Mouse (Mus musculus) forebrain, postnatal 0 days (tissue): ENCODE measurements around the gene Plpp7. TPM values are rescaled to one million over a fixed set of nuclear protein-coding genes. Genes with fewer than 3 reads are reported as not detected.

Experiments
- ATAC-seq: fragments of 200-750 bp; cut with Nextera tagmentation; 2 replicates; pipeline ENCODE4 v1.8.0; 2017; ENCODE audit warnings: mild to moderate bottlenecking, moderate library complexity
- DNase-seq: peaks from one replicate; pipeline ENCODE4 v3.0.0-alpha.2; 2015
- H3K27ac ChIP-seq: fragments of 300-500 bp; sonication (generic); 2 replicates; pipeline ENCODE4 v1.5.1; 2014; ENCODE audit warnings: low read depth, mild to moderate bottlenecking, antibody characterized with exemption, low read length, moderate library complexity, mixed read lengths
- H3K27me3 ChIP-seq: fragments of 300-500 bp; sonication (generic); 2 replicates; pipeline ENCODE4 v1.6.1; 2014; ENCODE audit warnings: mild to moderate bottlenecking, low read length, mixed read lengths; ENCODE audit not compliant: insufficient read depth
- H3K36me3 ChIP-seq: fragments of 300-500 bp; sonication (generic); 2 replicates; pipeline ENCODE4 v1.6.1; 2014; ENCODE audit warnings: mild to moderate bottlenecking, moderate library complexity; ENCODE audit not compliant: insufficient read depth
- H3K4me1 ChIP-seq: fragments of 300-500 bp; sonication (generic); 2 replicates; pipeline ENCODE4 v1.6.1; 2014; ENCODE audit warnings: antibody characterized with exemption; ENCODE audit not compliant: insufficient read depth
- H3K4me2 ChIP-seq: fragments of 300-500 bp; sonication (generic); 2 replicates; pipeline ENCODE4 v1.6.1; 2014; ENCODE audit warnings: low read depth, mild to moderate bottlenecking, moderate library complexity
- H3K4me3 ChIP-seq: fragments of 300-500 bp; sonication (generic); 2 replicates; pipeline ENCODE4 v1.5.1; 2014; ENCODE audit warnings: low read depth, low read length, mixed read lengths
- H3K9ac ChIP-seq: fragments of 300-500 bp; sonication (generic); 2 replicates; pipeline ENCODE4 v1.6.1; 2014; ENCODE audit warnings: mild to moderate bottlenecking
- H3K9me3 ChIP-seq: fragments of 300-500 bp; sonication (generic); 2 replicates; pipeline ENCODE4 v1.6.1; 2016; ENCODE audit warnings: low read length
- CTCF ChIP-seq: sonication (generic); IDR thresholded peaks from 2 replicates; pipeline ENCODE4 v1.5.1; 2016; ENCODE audit warnings: antibody characterized with exemption, control low read depth, low read depth
- WGBS: fragments of 180-500 bp; shearing (Covaris S2); extraction: QIAGEN DNeasy Blood & Tissue Kit; methylation state at CpG from one replicate; pipeline ENCODE4 v1.1.7; 2014; 5-methylcytosine and 5-hydroxymethylcytosine counted together
- polyA plus RNA-seq: library from polyadenylated mRNA; unstranded; fragments of >200 nt; fragmentation: Nextera tagmentation; extraction: Ambion mirVana; gene quantifications from 2 replicates; pipeline ENCODE4 v1.2.1, GENCODE M21; 2015
- total RNA-seq: library from RNA; depleted of rRNA; stranded (reverse); fragments of >200 nt; gene quantifications from 2 replicates; pipeline ENCODE4 v1.2.3, GENCODE M21; 2014; rRNA removed

Gene Plpp7
- total RNA-seq (21.5 and 28.6 TPM in 2 replicates), polyA plus RNA-seq (23.4 and 24.0 TPM in 2 replicates)

DNA sequence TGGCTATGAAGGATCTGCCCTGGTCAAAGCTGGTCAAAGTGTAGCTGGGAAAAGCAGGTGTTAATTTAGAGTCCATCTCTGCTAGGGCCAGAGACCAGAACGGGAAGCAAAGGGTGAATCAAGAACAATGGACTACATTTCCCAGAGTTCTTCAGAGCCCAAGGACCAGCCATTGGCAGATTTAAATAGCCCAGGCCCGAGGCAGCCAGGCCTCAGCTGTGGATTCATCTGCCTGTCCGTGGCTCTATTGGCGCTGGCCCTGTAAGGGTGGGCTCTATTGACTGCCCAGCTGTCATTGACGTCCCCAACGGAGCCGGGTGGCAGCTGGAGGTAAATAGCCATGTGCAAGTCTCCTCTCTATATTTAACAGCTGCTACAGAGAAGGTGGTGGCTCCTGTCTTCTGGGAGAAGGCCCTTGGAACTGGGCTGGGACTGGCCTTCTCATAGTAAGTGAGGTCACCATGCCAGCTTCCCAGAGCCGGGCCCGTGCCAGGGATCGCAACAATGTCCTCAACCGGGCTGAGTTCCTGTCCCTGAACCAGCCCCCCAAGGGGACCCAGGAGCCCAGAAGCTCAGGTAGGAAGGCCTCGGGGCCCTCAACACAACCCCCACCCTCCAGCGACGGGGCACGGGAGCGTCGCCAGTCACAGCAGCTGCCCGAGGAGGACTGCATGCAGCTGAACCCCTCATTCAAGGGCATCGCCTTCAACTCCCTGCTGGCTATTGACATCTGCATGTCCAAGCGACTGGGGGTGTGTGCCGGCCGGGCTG lies at the start of gene Plpp7:
TSS of gene Plpp7 (plus strand) at position 178 of the 771 bp plus-strand sequence.
- H3K27me3 ChIP-seq, result no peaks in the 10 kb centered on the region
- H3K27ac ChIP-seq, result peak within 1 kb of the TSS; percentile 72
- DNase-seq (peak; percentile 85), ATAC-seq (peak; percentile 95)
- no peak for TF ChIP-seq CTCF
- peaks cover 15% of the 10 kb centered on the region for H3K4me1 ChIP-seq
- peak within 1 kb of the TSS; percentile 77 for H3K4me2 ChIP-seq
- WGBS, result 39% methylated on average over 22 of the region's 22 CpGs
- peak within 1 kb of the TSS; percentile 64 for H3K9ac ChIP-seq
- H3K36me3 ChIP-seq, result peaks cover 10% of the 10 kb centered on the region; the same call in 1 of the 2 replicates
- peak within 1 kb of the TSS; percentile 50 for H3K4me3 ChIP-seq
- no peaks in the 10 kb centered on the region for H3K9me3 ChIP-seq

DNA sequence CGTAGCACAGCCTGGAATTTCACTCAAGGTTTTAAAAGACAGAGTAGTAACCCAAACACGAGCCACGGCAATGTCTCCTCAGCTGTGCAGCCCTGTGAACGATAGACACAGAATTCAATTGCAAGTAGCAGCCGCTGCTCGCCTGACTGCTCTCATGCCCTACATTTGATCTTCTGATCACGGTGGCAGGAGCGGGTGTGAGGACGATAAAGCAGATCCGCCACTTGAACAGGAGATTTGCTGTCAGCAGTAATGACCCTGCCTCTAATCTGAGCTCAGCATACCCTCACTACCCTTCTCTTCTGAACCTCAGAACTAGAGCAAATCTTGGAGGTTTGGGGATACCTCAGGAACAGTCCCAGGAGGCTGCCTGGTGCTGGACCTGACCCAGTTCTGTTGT lies 49.3 kb upstream of the Plpp7 start:
- TF ChIP-seq CTCF, result no peak
- no peak overlapping the region for H3K27ac ChIP-seq
- H3K36me3 ChIP-seq, result peaks cover 75% of the 10 kb centered on the region
- no peaks in the 10 kb centered on the region for H3K9me3 ChIP-seq
- ATAC-seq (no peak), DNase-seq (no peak)
- no peaks in the 10 kb centered on the region for H3K27me3 ChIP-seq
- no peak overlapping the region for H3K4me2 ChIP-seq
- no peaks in the 10 kb centered on the region for H3K4me1 ChIP-seq
- no peak overlapping the region for H3K9ac ChIP-seq
- 89% methylated on average over 10 of the region's 10 CpGs for WGBS
- no peak overlapping the region for H3K4me3 ChIP-seq

DNA sequence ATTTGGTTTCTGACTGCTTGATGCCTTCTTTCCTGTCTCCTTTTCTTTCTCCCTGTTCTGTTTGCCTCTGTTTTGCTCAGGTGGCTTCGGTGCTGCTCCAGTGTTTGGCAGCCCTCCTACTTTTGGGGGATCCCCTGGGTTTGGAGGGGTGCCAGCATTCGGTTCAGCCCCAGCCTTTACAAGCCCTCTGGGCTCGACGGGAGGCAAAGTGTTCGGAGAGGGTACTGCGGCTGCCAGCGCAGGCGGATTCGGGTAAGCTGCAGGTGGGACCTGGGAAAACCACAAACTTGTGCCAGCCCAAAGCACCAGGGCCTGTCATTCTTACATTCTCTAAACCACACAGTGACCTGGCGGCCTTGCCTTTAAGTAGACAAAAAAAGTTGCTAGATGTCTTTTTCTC lies 48.0 kb upstream of the Plpp7 start:
- no peak overlapping the region for H3K9ac ChIP-seq
- peaks cover 78% of the 10 kb centered on the region for H3K36me3 ChIP-seq
- DNase-seq, result no peak
- no peak for ATAC-seq
- 67% methylated on average over 10 of the region's 10 CpGs for WGBS
- no peak for TF ChIP-seq CTCF
- no peaks in the 10 kb centered on the region for H3K9me3 ChIP-seq
- H3K4me2 ChIP-seq, result no peak overlapping the region
- no peak overlapping the region for H3K4me3 ChIP-seq
- no peak overlapping the region for H3K27ac ChIP-seq
- H3K4me1 ChIP-seq, result no peaks in the 10 kb centered on the region
- H3K27me3 ChIP-seq, result no peaks in the 10 kb centered on the region

DNA sequence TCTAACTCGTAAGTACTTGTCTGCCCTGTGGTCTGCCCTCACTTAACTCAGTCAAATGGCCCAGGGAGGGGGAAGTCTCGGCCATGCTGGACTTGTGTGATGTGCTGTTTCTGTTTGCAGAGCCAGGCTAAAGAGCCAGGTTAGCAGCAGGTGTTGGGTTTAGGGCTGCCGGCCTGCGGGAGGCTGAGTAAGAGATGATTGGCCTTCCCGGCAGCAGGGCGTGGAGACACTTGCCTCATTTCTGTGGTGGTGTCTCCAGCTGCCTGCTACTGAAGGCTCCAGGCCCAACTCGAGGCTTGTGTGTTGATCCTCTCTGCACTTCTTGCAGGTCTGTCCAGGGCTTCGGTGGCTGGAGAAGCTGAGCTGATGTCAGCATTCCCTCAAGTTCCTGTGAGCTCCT lies 43.5 kb upstream of the Plpp7 start:
- 92% methylated on average over 8 of the region's 8 CpGs for WGBS
- Histone ChIP-seq H3K27ac (no peak overlapping the region), H3K4me1 (no peaks in the 10 kb centered on the region), H3K27me3 (no peaks in the 10 kb centered on the region), H3K9me3 (no peaks in the 10 kb centered on the region), H3K36me3 (peaks cover 54% of the 10 kb centered on the region), H3K9ac (no peak overlapping the region), H3K4me2 (no peak overlapping the region), H3K4me3 (no peak overlapping the region)
- no peak for ATAC-seq
- DNase-seq, result no peak
- no peak for TF ChIP-seq CTCF

DNA sequence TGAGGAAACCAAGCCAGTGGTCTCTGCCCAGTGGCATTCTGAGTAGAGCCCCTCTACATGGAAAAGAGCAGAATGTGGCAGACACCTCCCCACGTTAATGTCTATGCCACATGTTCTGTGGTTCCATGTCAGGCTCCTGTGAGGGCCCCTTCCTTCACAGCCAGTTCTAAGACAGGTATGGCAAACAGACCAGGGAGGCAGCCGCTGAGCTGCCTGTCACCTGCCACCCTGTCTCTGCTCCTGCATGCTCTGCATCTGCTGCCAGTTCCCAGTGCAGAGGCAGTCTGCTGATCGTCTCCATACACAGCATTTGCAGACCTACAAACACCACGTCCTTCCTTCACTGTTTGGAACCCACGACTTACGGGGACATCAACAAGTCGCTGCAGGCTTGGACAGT lies 42.9 kb upstream of the Plpp7 start:
- no peak overlapping the region for H3K27ac ChIP-seq
- H3K4me2 ChIP-seq, result no peak overlapping the region
- no peak for DNase-seq
- H3K4me1 ChIP-seq, result no peaks in the 10 kb centered on the region
- no peak overlapping the region for H3K9ac ChIP-seq
- no peaks in the 10 kb centered on the region for H3K9me3 ChIP-seq
- TF ChIP-seq CTCF, result no peak
- no peaks in the 10 kb centered on the region for H3K27me3 ChIP-seq
- 93% methylated on average over 7 of the region's 7 CpGs for WGBS
- peaks cover 47% of the 10 kb centered on the region for H3K36me3 ChIP-seq
- no peak overlapping the region for H3K4me3 ChIP-seq
- no peak for ATAC-seq

DNA sequence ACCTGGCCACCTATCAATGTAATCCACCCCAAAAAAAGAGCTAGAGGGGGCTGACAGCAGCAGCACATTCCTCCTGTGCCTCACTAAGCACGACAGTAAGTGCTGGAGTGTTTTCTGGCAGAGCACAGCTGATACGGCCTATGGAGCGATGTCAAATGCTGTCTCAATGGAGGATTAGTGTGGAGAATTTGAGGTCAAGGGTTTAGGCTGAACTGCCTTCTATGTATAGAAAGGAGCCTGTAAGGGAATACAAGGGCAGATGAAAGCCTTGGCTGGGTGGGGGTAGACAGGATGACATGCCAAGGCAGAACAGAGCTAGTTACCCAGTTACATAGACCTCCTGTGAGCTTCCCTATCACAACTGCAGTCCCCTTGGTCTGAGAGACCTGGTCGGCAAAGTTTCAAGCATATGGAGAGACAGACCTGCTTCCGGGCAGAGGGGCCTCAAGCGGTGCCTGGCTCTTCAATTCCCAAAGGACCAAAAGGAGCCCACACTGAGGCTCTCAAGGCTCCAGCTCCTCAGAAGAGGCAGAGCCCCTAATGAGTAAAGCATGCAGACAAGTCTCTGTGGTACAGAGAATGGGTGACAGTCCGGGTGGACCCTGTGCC lies 39.9 kb upstream of the Plpp7 start:
- Histone ChIP-seq H3K4me1 (no peaks in the 10 kb centered on the region), H3K4me2 (no peak overlapping the region), H3K9me3 (no peaks in the 10 kb centered on the region), H3K9ac (no peak overlapping the region), H3K27ac (no peak overlapping the region), H3K36me3 (peaks cover 26% of the 10 kb centered on the region), H3K27me3 (no peaks in the 10 kb centered on the region), H3K4me3 (no peak overlapping the region)
- DNase-seq (no peak), ATAC-seq (no peak)
- 65% methylated on average over 7 of the region's 7 CpGs for whole genome bisulfite sequencing
- no peak for TF ChIP-seq CTCF

DNA sequence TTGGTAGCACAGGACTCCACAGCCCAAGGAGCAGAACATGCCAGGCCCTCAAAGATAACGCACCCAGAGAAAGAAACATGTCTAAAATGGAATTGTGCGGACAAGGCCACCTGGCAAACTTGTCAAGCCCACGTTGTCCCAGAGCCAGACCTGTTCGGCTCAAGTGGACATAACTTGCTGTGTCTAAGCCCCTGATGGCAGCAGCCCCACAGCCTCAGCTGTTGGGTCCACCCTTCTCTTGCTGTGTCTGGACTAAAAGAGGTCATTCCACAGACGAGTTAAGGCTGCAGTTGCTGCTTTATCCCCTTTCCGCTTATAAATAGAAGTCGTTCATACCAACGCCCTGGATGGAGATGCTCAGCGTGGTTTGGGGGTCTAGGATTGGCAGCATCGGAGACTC lies 38.8 kb upstream of the Plpp7 start:
- no peak overlapping the region for H3K4me3 ChIP-seq
- no peaks in the 10 kb centered on the region for H3K27me3 ChIP-seq
- no peak overlapping the region for H3K27ac ChIP-seq
- TF ChIP-seq CTCF, result no peak
- no peak overlapping the region for H3K4me2 ChIP-seq
- peaks cover 17% of the 10 kb centered on the region for H3K36me3 ChIP-seq
- 87% methylated on average over 10 of the region's 10 CpGs for WGBS
- H3K9me3 ChIP-seq, result no peaks in the 10 kb centered on the region
- no peak for DNase-seq
- no peaks in the 10 kb centered on the region for H3K4me1 ChIP-seq
- H3K9ac ChIP-seq, result no peak overlapping the region
- no peak for ATAC-seq
